Mouse (Mus musculus) gastrocnemius, adult 8-10 months (tissue): ENCODE measurements around the gene Asb18. TPM values are rescaled to one million over a fixed set of nuclear protein-coding genes. Genes with fewer than 3 reads are reported as not detected.

Experiments used
- DNase-seq, 2 experiments: peaks; one replicate each; pipeline ENCODE4 v3.0.0; 2022; ENCODE audit warnings: low spot score in 2 of 2
- total RNA-seq, 4 experiments: library from RNA; stranded (reverse); gene quantifications; 2 replicates each; pipeline ENCODE4 v1.2.4; 2022

The Asb18 gene
- total RNA-seq, 4 experiments from 2014 or later: 20.8 to 25.7 (median 24.0) TPM

DNA sequence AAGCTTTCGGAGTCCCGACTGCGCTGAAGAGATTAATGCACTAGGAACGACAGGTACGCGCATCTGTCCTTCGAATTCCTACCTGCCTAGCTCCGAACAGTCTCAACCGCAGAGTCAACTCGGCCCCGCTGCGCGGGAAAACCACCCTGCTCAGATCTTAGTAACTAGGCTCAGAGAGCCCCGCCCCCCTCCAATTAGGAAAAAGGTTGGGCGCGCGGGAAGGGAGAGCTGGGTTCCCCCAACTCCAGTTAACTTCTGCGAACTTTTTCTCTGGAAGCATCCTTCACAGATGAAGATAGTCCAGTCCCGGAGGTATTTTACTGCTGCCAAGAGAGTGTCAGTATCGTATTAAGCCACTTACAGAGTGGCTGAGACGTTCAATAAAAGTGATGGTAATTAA lies 80.7 kb downstream of the Asb18 start:
- no peak for DNase-seq

DNA sequence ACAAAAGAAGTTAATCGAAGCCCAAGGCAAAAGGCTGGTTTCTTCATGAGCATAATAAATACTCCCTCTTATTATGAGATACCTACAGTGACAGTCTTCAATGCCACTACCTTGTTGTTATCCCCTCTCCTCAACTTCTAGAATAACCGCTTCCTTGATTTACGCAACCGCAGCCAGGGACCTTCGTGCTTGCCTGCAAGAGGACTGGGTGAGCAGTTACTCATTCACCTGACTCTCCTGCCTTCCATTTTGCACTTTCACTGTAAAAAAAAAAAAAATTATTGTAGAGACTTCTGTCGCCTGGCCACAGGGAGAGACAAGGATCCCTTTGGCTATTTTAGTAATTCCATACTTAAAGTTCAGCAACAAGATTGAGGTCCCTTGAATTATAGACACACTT lies 81.4 kb downstream of the Asb18 start:
- no peak for DNase-seq

GRCm38 (mm10) chr1:89932616-89933015 lies 81.8 kb downstream of the Asb18 start:
- no peak for DNase-seq

DNA sequence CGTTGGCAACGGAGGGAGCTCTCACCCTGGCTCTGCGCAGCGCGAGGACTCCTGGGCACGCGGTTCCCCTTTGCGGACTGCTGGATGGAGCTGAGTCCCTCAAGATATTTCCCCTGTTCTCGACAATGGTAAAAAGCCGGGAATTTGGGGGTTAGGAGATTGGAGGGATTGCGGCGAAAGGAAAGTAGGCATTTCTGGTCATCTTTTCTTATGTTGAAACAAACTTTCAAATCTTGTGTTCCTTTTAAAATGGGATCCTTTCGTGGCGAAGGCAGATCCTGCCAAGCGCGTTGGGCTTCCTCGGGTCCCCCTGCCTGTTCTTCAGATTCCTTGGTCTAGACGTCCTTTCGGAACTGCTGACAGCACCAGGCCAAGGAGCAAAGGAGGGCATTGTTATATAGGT lies 82.4 kb downstream of the Asb18 start:
- no peak for DNase-seq

- DNase-seq: no peak
These were observed 83.3 kb downstream of the Asb18 start, which contains the start of gene Gbx2 for GRCm38 (mm10) chr1:89931120-89931519. TSS of gene Gbx2 (minus strand) at chr1:89931179.

- DNase-seq: no peak
These were observed 83.9 kb downstream of the Asb18 start for GRCm38 (mm10) chr1:89930551-89930950.

GRCm38 (mm10) chr1:89929721-89930505 lies 84.6 kb downstream of the Asb18 start:
- no peak for DNase-seq

GRCm38 (mm10) chr1:89929181-89929580 lies 85.3 kb downstream of the Asb18 start:
- no peak for DNase-seq

- DNase-seq: no peak
These were observed 85.8 kb downstream of the Asb18 start for GRCm38 (mm10) chr1:89928676-89929075.

- DNase-seq: no peak
These were observed 87.3 kb downstream of the Asb18 start for GRCm38 (mm10) chr1:89927061-89927661.

GRCm38 (mm10) chr1:89926583-89927060 lies 87.8 kb downstream of the Asb18 start:
- DNase-seq: no peak

- no peak for DNase-seq
These were observed 88.8 kb downstream of the Asb18 start for GRCm38 (mm10) chr1:89925501-89926190.

- DNase-seq: no peak
These were observed 90.8 kb downstream of the Asb18 start for GRCm38 (mm10) chr1:89923642-89924020.

- no peak for DNase-seq
These were observed 91.4 kb downstream of the Asb18 start for GRCm38 (mm10) chr1:89922883-89923641.

- DNase-seq: no peak
These were observed 92.2 kb downstream of the Asb18 start for GRCm38 (mm10) chr1:89922282-89922681.

GRCm38 (mm10) chr1:89921806-89922205 lies 92.7 kb downstream of the Asb18 start:
- DNase-seq: no peak

DNA sequence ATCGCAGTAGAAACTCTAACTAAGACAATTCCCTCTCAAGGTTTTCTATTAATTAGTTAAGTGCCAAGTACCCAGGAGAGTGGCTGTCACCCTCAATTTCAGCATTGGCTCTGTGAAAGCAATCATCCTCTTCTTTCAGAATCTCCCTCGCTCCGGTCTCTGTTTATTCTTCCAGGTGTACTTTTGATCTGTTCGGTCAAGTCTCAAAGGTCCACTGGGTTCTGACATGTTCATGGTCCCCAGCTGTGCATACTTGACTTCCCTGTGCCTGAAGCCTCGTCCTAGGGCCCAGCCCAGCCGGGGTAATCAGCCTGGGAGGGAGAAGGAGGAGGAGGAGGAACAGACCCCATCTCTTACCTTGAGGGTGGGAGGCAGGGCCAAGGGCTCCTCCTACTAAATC lies 95.3 kb downstream of the Asb18 start:
- no peak for DNase-seq

DNA sequence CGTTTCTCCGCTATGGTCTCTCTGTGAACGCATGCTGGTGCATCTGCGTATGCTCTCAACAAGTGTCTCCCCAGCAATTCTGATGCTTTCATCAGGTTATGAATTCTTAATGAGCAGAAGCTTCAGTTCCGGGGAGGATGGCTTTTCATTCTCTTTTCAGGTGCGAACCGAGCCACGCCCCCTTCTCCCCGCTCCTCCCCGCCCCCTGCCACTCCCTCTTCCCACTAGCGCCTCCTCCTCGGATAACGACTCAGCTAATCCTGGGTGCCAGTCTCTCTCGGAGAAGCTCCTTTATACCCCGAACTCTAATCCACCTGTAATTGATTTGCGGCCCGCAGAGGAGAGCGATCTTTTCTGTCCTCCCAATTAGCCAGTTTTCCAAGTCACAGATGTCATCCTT lies 96.4 kb downstream of the Asb18 start:
- DNase-seq: no peak

- DNase-seq: no peak
These were observed 100.9 kb downstream of the Asb18 start for GRCm38 (mm10) chr1:89913611-89914010.

- DNase-seq: no peak
These were observed 102.1 kb downstream of the Asb18 start for GRCm38 (mm10) chr1:89912392-89912791.

- no peak for DNase-seq
These were observed 104.7 kb downstream of the Asb18 start for GRCm38 (mm10) chr1:89909796-89910195.

DNA sequence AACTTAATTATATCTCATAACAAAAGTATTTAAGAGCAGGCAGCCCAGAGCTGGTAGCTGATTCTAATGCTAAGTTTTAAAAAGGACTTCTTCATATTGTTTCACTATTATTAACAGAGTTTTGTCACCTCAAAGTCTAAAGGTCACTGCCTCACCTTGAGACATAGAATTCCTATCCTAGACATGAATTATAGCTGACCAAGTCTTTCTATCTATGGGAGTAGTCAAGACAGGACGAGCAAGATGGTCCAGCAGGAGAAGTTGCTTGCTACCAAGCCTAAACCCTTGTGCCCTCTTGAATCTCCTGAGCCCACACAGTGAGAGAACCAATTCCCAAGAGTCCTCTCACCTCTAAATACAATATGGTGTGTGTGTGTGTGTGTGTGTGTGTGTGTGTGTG lies 111.8 kb downstream of the Asb18 start:
- no peak for DNase-seq
